Mouse (Mus musculus) olfactory bulb, adult 2 months (tissue): ENCODE results near the gene Gosr2. TPM values are rescaled to one million over a fixed set of nuclear protein-coding genes. Genes with fewer than 3 reads are reported as not detected.

ENCODE experiments used
- H3K27ac ChIP-seq: fragments of 200-500 bp; 2 replicates; pipeline ENCODE4 v1.5.1; 2012; ENCODE audit warnings: low read depth, low read length; ENCODE audit not compliant: insufficient read depth
- H3K4me1 ChIP-seq: fragments of 200-500 bp; 2 replicates; pipeline ENCODE4 v1.6.1; 2012; ENCODE audit warnings: low read length; ENCODE audit not compliant: control insufficient read depth, insufficient read depth
- H3K4me3 ChIP-seq: fragments of 200-500 bp; 2 replicates; pipeline ENCODE4 v1.5.1; 2012; ENCODE audit warnings: mild to moderate bottlenecking, low read depth, low read length, moderate library complexity; ENCODE audit not compliant: insufficient read depth
- CTCF ChIP-seq: fragments of 200-500 bp; IDR thresholded peaks from 2 replicates; pipeline ENCODE4 v1.5.1; 2012; ENCODE audit warnings: low read depth, mild to moderate bottlenecking, low read length, moderate library complexity; ENCODE audit not compliant: insufficient read depth
- POLR2A ChIP-seq: fragments of 200-500 bp; IDR thresholded peaks from 2 replicates; pipeline ENCODE4 v1.6.1; 2012; ENCODE audit warnings: mild to moderate bottlenecking, low read depth, low read length, moderate library complexity; ENCODE audit not compliant: insufficient read depth
- WGBS: fragments of 180-500 bp; shearing (Covaris S2); methylation state at CpG from one replicate; pipeline ENCODE4 v1.1.7; 2018; 5-methylcytosine and 5-hydroxymethylcytosine counted together
- polyA plus RNA-seq: library from polyadenylated mRNA; stranded (reverse); fragments of >200 nt; gene quantifications from 2 replicates; pipeline ENCODE4 v1.2.4, GENCODE M21; 2012; ENCODE audit warnings: low replicate concordance; ENCODE audit not compliant: missing spikeins, insufficient read depth, insufficient read length

Gosr2 gene
- polyA plus RNA-seq, 1 experiment = not detected

- Histone ChIP-seq H3K4me1 (no peaks in the 10 kb centered on the region), H3K27ac (no peak overlapping the region), H3K4me3 (no peak overlapping the region)
- 20% methylated on average over 3 of the region's 3 CpGs for WGBS
- no peak for TF ChIP-seq POLR2A
- TF ChIP-seq CTCF = peak; percentile 50
Observed at GRCm38 (mm10) chr11:103675556-103675955, 22.1 kb downstream of the Gosr2 start.

- TF ChIP-seq POLR2A (no peak), CTCF (no peak)
- 13% methylated on average over 13 of the region's 13 CpGs for WGBS
Observed at GRCm38 (mm10) chr11:103666907-103667426, 30.7 kb downstream of the Gosr2 start.

GRCm38 (mm10) chr11:103666181-103666906, 31.4 kb downstream of the Gosr2 start:
- H3K4me3 ChIP-seq = peak overlapping the region; percentile 30
- peak overlapping the region; percentile 99 for H3K27ac ChIP-seq
- peaks cover 46% of the 10 kb centered on the region for H3K4me1 ChIP-seq
- no peak for TF ChIP-seq CTCF
- no peak; the same call in 1 of the 2 replicates for TF ChIP-seq POLR2A
- 7% methylated on average over 10 of the region's 10 CpGs for WGBS

More at GRCm38 (mm10) chr11:103666907-103667426, 30.7 kb downstream of the Gosr2 start:
- peaks cover 42% of the 10 kb centered on the region for H3K4me1 ChIP-seq
- H3K27ac ChIP-seq = peak overlapping the region; percentile 99
- H3K4me3 ChIP-seq = no peak overlapping the region

DNA sequence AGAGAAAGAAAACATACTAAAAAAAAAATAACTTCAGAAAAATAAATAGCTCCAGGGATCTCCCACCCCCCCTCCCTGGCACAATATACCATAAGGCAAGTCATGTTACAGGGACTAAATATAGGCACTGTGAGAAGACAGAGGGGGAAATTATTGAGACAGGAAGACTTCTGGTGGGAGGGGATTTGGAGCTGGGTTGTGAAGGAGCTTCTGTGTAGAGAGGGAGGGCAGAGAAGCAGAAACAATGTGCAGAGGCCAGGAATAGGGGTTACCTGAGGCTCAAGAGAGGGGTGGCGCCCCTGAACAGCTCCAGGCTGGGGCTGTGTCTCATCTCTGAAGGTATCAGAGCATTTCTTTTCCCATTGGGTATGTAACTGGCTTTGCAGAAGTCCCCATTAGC, 32.0 kb downstream of the Gosr2 start:
- 30% methylated on average over 1 of the region's 1 CpGs for WGBS
- Histone ChIP-seq H3K4me1 (peaks cover 50% of the 10 kb centered on the region), H3K4me3 (peak overlapping the region; percentile 30), H3K27ac (peak overlapping the region; percentile 99)
- TF ChIP-seq CTCF = no peak
- TF ChIP-seq POLR2A = no peak

DNA sequence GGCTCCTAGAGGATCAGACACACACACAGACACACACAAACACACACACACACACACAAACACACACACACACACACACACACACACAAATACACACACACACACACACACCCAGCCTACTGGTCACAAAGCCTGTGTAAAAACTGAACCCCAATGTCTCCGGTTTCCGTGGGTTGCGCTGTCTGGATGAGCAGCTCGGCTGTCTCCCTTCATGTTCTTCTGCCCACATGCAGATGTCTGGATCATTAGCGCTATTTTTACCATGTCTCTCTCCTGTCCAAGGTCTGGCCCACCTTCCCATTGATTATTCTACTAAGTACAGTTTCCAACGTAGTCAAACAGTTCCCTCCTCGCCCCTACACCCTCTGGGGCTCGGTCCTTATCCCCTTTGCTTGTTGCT, 34.6 kb downstream of the Gosr2 start:
- 38% methylated on average over 8 of the region's 8 CpGs for WGBS
- no peak for TF ChIP-seq CTCF
- no peak for TF ChIP-seq POLR2A
- H3K27ac ChIP-seq = peak overlapping the region; percentile 95
- H3K4me3 ChIP-seq = no peak overlapping the region
- H3K4me1 ChIP-seq = peaks cover 53% of the 10 kb centered on the region

GRCm38 (mm10) chr11:103662546-103662945, 35.2 kb downstream of the Gosr2 start:
- Histone ChIP-seq H3K27ac (peak overlapping the region; percentile 95), H3K4me3 (no peak overlapping the region), H3K4me1 (peaks cover 54% of the 10 kb centered on the region)
- TF ChIP-seq POLR2A (no peak), CTCF (no peak)
- WGBS = 30% methylated on average over 5 of the region's 5 CpGs

GRCm38 (mm10) chr11:103661863-103662262, 35.8 kb downstream of the Gosr2 start:
- Histone ChIP-seq H3K4me1 (peaks cover 48% of the 10 kb centered on the region), H3K27ac (peak overlapping the region; percentile 90), H3K4me3 (no peak overlapping the region)
- TF ChIP-seq POLR2A = no peak
- TF ChIP-seq CTCF = no peak
- 33% methylated on average over 4 of the region's 4 CpGs for WGBS

GRCm38 (mm10) chr11:103658189-103658588, 39.5 kb downstream of the Gosr2 start:
- Histone ChIP-seq H3K4me3 (no peak overlapping the region), H3K4me1 (peaks cover 46% of the 10 kb centered on the region), H3K27ac (no peak overlapping the region)
- 60% methylated on average over 7 of the region's 7 CpGs for WGBS
- TF ChIP-seq CTCF (no peak), POLR2A (no peak)

GRCm38 (mm10) chr11:103656520-103656919, 41.2 kb downstream of the Gosr2 start:
- 26% methylated on average over 3 of the region's 3 CpGs for WGBS
- peaks cover 41% of the 10 kb centered on the region for H3K4me1 ChIP-seq
- TF ChIP-seq CTCF (no peak), POLR2A (no peak)
- no peak overlapping the region for H3K4me3 ChIP-seq
- H3K27ac ChIP-seq = no peak overlapping the region
